Mouse (Mus musculus) MEL (cell line): ENCODE data around the gene Sult4a1.

ENCODE experiments used
- CTCF ChIP-seq, 3 experiments: IDR thresholded peaks in 2 of 3; conservative IDR thresholded peaks in 1 of 3; 2 replicates each; pipeline ENCODE4 v1.5.1; 2011 to 2012; ENCODE audit warnings: low read length in 3 of 3, low read depth in 2 of 3, mild to moderate bottlenecking in 2 of 3, improper control_type of control experiment in 1 of 3, inconsistent platforms in 1 of 3, mixed read lengths in 1 of 3, moderate library complexity in 1 of 3; ENCODE audit not compliant: control insufficient read depth in 1 of 3, insufficient read depth in 1 of 3, poor library complexity in 1 of 3, severe bottlenecking in 1 of 3
- MAFK ChIP-seq: IDR thresholded peaks from 2 replicates; pipeline ENCODE4 v1.6.1; 2011; ENCODE audit warnings: low read depth, mild to moderate bottlenecking, low read length, improper control_type of control experiment, borderline replicate concordance
- MEF2A ChIP-seq: IDR thresholded peaks from 2 replicates; pipeline ENCODE4 v1.6.1; 2014; ENCODE audit warnings: low read depth, mild to moderate bottlenecking, inconsistent platforms, low read length, improper control_type of control experiment; ENCODE audit not compliant: poor library complexity, insufficient replicate concordance, severe bottlenecking; ENCODE audit errors: extremely low read depth
- MYC ChIP-seq: IDR thresholded peaks from 2 replicates; pipeline ENCODE4 v1.6.1; 2011; ENCODE audit warnings: low read depth, mild to moderate bottlenecking, low read length, improper control_type of control experiment, moderate library complexity
- NRF1 ChIP-seq: IDR thresholded peaks from 2 replicates; pipeline ENCODE4 v1.6.1; 2014; ENCODE audit warnings: low read depth, mild to moderate bottlenecking, inconsistent platforms, low read length, improper control_type of control experiment, moderate library complexity; ENCODE audit not compliant: poor library complexity, insufficient read depth, severe bottlenecking
- POLR2A ChIP-seq, 2 experiments: IDR thresholded peaks; 2 replicates each; pipeline ENCODE4 v1.6.1; 2011 to 2012; ENCODE audit warnings: low read length in 2 of 2, mild to moderate bottlenecking in 2 of 2, control low read depth in 1 of 2, improper control_type of control experiment in 1 of 2, low read depth in 1 of 2, moderate library complexity in 1 of 2; ENCODE audit not compliant: control insufficient read depth in 1 of 2, insufficient read depth in 1 of 2, poor library complexity in 1 of 2
- POLR2AphosphoS5 ChIP-seq: IDR thresholded peaks from 2 replicates; pipeline ENCODE4 v1.6.1; 2012; ENCODE audit warnings: low read depth, borderline replicate concordance, mild to moderate bottlenecking, inconsistent platforms, low read length, moderate library complexity, mixed read lengths

DNA sequence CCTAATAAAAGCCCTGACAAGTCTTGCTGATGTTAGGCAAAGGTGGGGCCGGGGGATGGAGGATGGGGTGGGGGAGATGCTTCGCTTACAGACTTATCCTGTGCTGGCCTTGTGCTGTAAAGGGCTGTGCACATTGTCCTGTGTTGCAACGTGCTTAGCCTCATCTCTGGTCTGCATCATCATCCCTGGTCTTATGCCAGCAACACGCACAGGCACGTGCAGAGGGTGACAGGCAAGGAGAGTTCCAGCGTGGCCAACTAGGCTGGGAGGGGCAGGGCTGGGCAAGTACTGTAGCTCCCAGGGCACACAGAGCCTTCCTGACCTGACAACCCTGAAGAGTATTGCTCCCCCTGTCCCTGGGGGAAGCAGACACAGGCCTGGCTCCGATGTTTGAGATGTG lies 15.5 kb upstream of the Sult4a1 start:
- no peak for TF ChIP-seq CTCF (IDR thresholded peaks at IDR 0.05 in 2 of 3, conservative IDR thresholded peaks at IDR 0.05 in 1 of 3; ENCODE audit: control insufficient read depth in 1 of 3, insufficient read depth in 1 of 3, low read depth in 2 of 3, low read length in 3 of 3, poor library complexity in 1 of 3, severe bottlenecking in 1 of 3)
- TF ChIP-seq MEF2A = no peak
- TF ChIP-seq POLR2AphosphoS5 = no peak
- no peak for TF ChIP-seq NRF1
- TF ChIP-seq POLR2A (IDR thresholded peaks at IDR 0.05; ENCODE audit: control insufficient read depth in 1 of 2, insufficient read depth in 1 of 2, low read depth in 1 of 2, low read length in 2 of 2, poor library complexity in 1 of 2) = no peak
- no peak for TF ChIP-seq MAFK
- TF ChIP-seq MYC = no peak
